Mouse (Mus musculus) bone marrow, adult 2 months (tissue): ENCODE data around the gene Fam192a. TPM values are rescaled to one million over a fixed set of nuclear protein-coding genes. Genes with fewer than 3 reads are reported as not detected.

Experiments
- H3K27ac ChIP-seq: fragments of 200-500 bp; 2 replicates; pipeline ENCODE4 v1.5.1; 2012; ENCODE audit warnings: low read depth, mild to moderate bottlenecking, control low read depth, inconsistent platforms, low read length; ENCODE audit not compliant: control insufficient read depth, poor library complexity, insufficient read depth
- H3K4me1 ChIP-seq: fragments of 200-500 bp; 2 replicates; pipeline ENCODE4 v1.6.1; 2011; ENCODE audit warnings: low read length; ENCODE audit not compliant: control insufficient read depth, insufficient read depth
- H3K4me3 ChIP-seq: fragments of 200-500 bp; replicated peaks from 2 replicates; pipeline ENCODE3; 2011; ENCODE audit warnings: mild to moderate bottlenecking, low read depth, low read length, control low read depth; ENCODE audit not compliant: control insufficient read depth
- CTCF ChIP-seq: fragments of 200-500 bp; IDR thresholded peaks from 2 replicates; pipeline ENCODE4 v1.5.1; 2011; ENCODE audit warnings: low read length, control low read depth; ENCODE audit not compliant: control insufficient read depth, insufficient read depth
- POLR2A ChIP-seq: fragments of 200-500 bp; IDR thresholded peaks from 2 replicates; pipeline ENCODE4 v1.6.1; 2011; ENCODE audit warnings: low read depth, mild to moderate bottlenecking, control low read depth, low read length, borderline replicate concordance; ENCODE audit not compliant: control insufficient read depth
- WGBS: fragments of 180-500 bp; shearing (Covaris S2); methylation state at CpG from one replicate; pipeline ENCODE4 v1.1.7; 2018; 5-methylcytosine and 5-hydroxymethylcytosine counted together
- polyA plus RNA-seq: library from polyadenylated mRNA; stranded (reverse); fragments of >200 nt; gene quantifications from 2 replicates; pipeline ENCODE4 v1.2.4, GENCODE M21; 2011; ENCODE audit warnings: low replicate concordance; ENCODE audit not compliant: missing spikeins, insufficient read depth, insufficient read length

The Fam192a gene
- polyA plus RNA-seq, 1 experiment: 45.8 TPM

DNA sequence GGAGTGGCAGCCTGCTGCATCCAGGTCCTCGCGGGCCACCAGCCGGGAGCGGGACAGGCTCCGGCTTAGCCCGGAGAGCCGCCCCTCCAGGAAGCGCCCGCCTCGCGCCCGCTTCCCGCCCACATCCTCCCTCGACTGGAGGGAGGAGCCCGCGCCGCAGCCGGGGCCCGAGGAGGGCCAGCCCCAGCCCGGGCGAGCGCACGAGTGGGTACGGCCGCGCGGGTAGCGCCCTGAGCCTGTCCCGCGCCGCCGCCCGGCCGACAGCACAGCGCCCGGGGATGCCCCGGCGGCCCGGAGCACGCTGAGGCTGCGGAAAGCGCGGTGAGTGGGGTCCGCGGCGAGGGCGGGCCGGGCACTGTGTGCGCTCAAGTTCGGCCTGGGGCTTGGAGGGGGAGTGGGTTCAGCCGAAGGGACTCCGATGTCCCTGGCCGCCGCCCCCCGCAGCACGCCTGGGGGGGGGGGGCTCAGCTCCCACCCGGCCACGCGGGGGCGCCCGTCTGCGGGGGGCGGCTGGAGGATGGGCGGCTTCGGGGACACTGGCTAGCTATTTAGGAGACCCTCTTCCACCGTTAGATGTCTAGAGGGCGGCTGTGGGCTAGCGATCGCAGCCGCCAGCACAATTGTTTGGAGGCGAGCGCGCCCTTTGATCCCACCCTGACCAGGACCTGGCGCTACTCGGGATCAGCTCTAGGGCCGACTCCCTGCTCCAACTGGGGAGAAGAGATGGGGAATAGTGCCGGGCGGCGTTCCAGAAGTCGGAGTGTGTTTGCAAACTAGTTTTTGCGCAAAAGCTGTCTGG lies 68.7 kb downstream of the Fam192a start, which contains the start of gene Cpne2:
Gene Cpne2 (plus strand): TSS at position 118 of the 799 bp plus-strand sequence.
- Histone ChIP-seq H3K4me1 (peaks cover 5% of the 10 kb centered on the region; the same call in 1 of the 2 replicates), H3K27ac (peak within 1 kb of the TSS; percentile 93), H3K4me3 (peak within 1 kb of the TSS; percentile 73)
- under 1% methylated on average over 68 of the region's 81 CpGs for WGBS
- TF ChIP-seq POLR2A (peak; percentile 53; the same call in 1 of the 2 replicates), CTCF (no peak)

DNA sequence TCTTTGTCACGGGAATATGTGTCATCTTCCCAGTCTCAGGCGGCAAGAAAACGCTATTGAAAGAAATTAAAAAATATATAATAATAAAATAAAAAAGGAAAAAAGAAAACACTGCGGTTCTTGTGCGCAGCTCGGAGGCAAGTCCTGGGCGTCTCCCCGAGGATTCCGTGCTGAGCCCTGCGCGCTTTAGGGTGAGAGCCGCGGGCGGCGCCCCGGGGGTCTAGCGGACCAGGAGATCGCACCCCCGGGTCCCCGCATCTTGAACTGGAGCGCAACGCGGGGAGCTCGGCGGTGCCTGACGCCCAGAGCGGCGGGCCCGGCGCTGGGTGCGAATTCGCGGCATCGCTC lies 69.3 kb downstream of the Fam192a start:
- under 1% methylated on average over 33 of the region's 34 CpGs for WGBS
- peaks cover 5% of the 10 kb centered on the region; the same call in 1 of the 2 replicates for H3K4me1 ChIP-seq
- peak overlapping the region; percentile 73 for H3K4me3 ChIP-seq
- TF ChIP-seq POLR2A (no peak), CTCF (no peak)
- peak overlapping the region; percentile 93 for H3K27ac ChIP-seq

GRCm38 (mm10) chr8:94532000-94532399 lies 69.8 kb downstream of the Fam192a start:
- peaks cover 5% of the 10 kb centered on the region; the same call in 1 of the 2 replicates for H3K4me1 ChIP-seq
- peak overlapping the region; percentile 80 for H3K27ac ChIP-seq
- peak overlapping the region; percentile 73 for H3K4me3 ChIP-seq
- TF ChIP-seq CTCF (no peak), POLR2A (no peak)
- WGBS: 22% methylated on average over 8 of the region's 8 CpGs

DNA sequence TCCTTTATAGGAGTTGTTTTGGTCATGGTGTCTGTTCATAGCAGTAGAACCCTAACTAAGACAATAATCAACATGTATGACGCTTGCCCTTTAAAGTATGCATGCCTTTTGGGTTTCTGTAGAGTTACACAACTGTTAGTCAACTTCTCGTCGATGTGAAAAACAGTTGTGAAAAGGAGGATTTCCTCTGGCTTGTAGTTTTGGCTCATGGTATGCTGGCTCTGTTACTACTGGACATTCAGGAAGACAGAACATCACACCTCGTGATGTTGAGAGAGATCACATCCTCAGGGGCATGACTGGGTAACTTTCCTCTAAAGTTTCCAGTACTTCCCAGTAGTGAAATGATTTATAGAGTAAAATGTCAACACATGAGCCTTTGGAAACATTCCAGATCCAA lies 71.2 kb downstream of the Fam192a start:
- WGBS: 34% methylated on average over 4 of the region's 4 CpGs
- H3K27ac ChIP-seq: peak overlapping the region; percentile 65; the same call in 1 of the 2 replicates

GRCm38 (mm10) chr8:94529875-94530274 lies 71.9 kb downstream of the Fam192a start:
- no peak overlapping the region for H3K4me3 ChIP-seq
- WGBS: 49% methylated on average over 4 of the region's 4 CpGs
- no peak for TF ChIP-seq CTCF
- no peak for TF ChIP-seq POLR2A
- peaks cover 5% of the 10 kb centered on the region; the same call in 1 of the 2 replicates for H3K4me1 ChIP-seq
- peak overlapping the region; percentile 65 for H3K27ac ChIP-seq

More for the DNA sequence above, 71.2 kb downstream of the Fam192a start:
- no peak for TF ChIP-seq POLR2A
- Histone ChIP-seq H3K4me1 (peaks cover 4% of the 10 kb centered on the region; the same call in 1 of the 2 replicates), H3K4me3 (no peak overlapping the region)

GRCm38 (mm10) chr8:94528245-94528644 lies 73.6 kb downstream of the Fam192a start:
- H3K27ac ChIP-seq: no peak overlapping the region
- peaks cover 5% of the 10 kb centered on the region; the same call in 1 of the 2 replicates for H3K4me1 ChIP-seq
- H3K4me3 ChIP-seq: no peak overlapping the region
- 27% methylated on average over 4 of the region's 4 CpGs for WGBS
- no peak for TF ChIP-seq POLR2A
- TF ChIP-seq CTCF: peak; percentile 70

DNA sequence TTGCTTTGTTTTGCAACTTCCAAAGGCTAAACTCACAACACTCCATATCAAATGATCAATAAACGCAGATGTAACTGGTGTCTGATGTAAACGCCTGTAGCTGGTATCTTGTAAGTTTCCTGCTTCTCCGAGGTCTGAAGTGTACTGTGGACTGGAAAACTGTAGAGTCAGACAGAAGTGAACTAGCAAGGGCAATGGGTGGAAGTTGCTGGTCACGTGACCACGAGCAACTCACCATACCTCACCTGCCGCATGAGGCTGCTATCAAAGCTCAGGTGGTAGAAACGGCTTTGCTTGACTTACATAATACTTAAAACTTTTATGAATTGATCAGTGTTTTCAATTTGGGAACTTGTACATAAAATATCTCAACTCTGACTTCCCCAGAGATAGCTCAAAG lies 74.6 kb downstream of the Fam192a start:
- peaks cover 5% of the 10 kb centered on the region; the same call in 1 of the 2 replicates for H3K4me1 ChIP-seq
- TF ChIP-seq POLR2A (no peak), CTCF (no peak)
- 74% methylated on average over 7 of the region's 7 CpGs for WGBS
- no peak overlapping the region for H3K27ac ChIP-seq
- H3K4me3 ChIP-seq: no peak overlapping the region

- TF ChIP-seq CTCF (no peak), POLR2A (no peak)
- no peak overlapping the region for H3K4me3 ChIP-seq
- peak overlapping the region; percentile 40 for H3K27ac ChIP-seq
- H3K4me1 ChIP-seq: peaks cover 3% of the 10 kb centered on the region; the same call in 1 of the 2 replicates
- 37% methylated on average over 9 of the region's 9 CpGs for WGBS
Observed at GRCm38 (mm10) chr8:94524554-94524953, 77.2 kb downstream of the Fam192a start.

Other genes with a start within 250 kb of the Fam192a start
- gene Herpud1, start 215.6 kb downstream of the Fam192a start, polyA plus RNA-seq: 69.2 and 70.5 TPM in 2 replicates
- gene Nlrc5, start 167.6 kb downstream of the Fam192a start, polyA plus RNA-seq: 16.5 TPM in 2 replicates
- 23.4 and 36.1 TPM in 2 replicates for gene Cpne2, start 69.0 kb downstream of the Fam192a start, polyA plus RNA-seq
- 8.7 and 9.5 TPM in 2 replicates for gene Rspry1, start 60 bp downstream of the Fam192a start, polyA plus RNA-seq
- gene Arl2bp, start 64.6 kb upstream of the Fam192a start, polyA plus RNA-seq: 32.9 and 36.3 TPM in 2 replicates
- not detected in 2 replicates for gene Pllp, start 94.3 kb upstream of the Fam192a start, polyA plus RNA-seq
- gene Ccl22, start 143.6 kb upstream of the Fam192a start, polyA plus RNA-seq: 0.57 TPM in 1 of 2 replicates, not detected in the other
- gene Cx3cl1, start 170.0 kb upstream of the Fam192a start, polyA plus RNA-seq: 3.6 TPM in 1 of 2 replicates, not detected in the other
- not detected in 2 replicates for gene Ccl17, start 208.5 kb upstream of the Fam192a start, polyA plus RNA-seq
- gene Coq9, start 236.3 kb upstream of the Fam192a start, polyA plus RNA-seq: 21.8 and 35.8 TPM in 2 replicates
- 36.7 and 38.1 TPM in 2 replicates for gene Ciapin1, start 236.4 kb upstream of the Fam192a start, polyA plus RNA-seq